Mouse (Mus musculus): ENCODE data around the gene Dnajc1. TPM values are rescaled to one million over a fixed set of nuclear protein-coding genes. Genes with fewer than 3 reads are reported as not detected.

Gene Dnajc1
- polyA plus RNA-seq, 1 experiment from 2014 or later, result 30.5 TPM

DNA sequence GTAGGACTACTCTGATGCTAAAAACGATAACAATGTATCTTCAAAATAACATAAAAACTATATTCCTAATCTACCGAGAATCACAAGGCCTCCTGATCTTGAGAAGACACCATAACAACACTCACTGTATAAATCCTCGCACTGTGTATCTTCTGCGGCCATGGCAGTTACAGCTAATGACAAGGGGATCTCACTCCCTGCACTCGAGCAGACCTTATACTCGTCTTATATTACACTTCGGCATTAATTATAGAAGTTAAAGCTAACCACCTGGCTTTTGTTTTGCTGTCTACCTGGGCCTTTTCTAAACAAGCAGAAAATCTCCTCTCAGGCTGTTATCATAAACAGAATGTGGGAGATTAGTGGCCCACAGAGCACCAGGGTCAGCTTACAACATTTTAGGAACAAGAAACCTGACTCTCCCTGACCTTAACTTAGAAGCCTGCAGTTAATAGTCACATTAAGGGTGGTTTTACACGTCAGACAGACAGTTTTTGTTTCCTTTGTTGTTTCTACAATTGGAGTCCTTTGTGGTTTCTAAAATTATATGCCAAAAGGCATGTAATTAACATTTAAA lies 164.1 kb downstream of the Dnajc1 start:
- H3K27me3 ChIP-seq, result no peaks in the 10 kb centered on the region
- no peak for TF ChIP-seq CTCF (IDR thresholded peaks at IDR 0.05)
- ChIA-PET CTCF (no interaction called here), POLR2A (no interaction called here)
- in situ Hi-C loops (cut with MboI; ENCODE audit: low pct_unique_long_range_greater_than_20kb), result no loop called here
- ATAC-seq (no peak), DNase-seq (ENCODE audit: low read depth, low spot score) (no peak)

DNA sequence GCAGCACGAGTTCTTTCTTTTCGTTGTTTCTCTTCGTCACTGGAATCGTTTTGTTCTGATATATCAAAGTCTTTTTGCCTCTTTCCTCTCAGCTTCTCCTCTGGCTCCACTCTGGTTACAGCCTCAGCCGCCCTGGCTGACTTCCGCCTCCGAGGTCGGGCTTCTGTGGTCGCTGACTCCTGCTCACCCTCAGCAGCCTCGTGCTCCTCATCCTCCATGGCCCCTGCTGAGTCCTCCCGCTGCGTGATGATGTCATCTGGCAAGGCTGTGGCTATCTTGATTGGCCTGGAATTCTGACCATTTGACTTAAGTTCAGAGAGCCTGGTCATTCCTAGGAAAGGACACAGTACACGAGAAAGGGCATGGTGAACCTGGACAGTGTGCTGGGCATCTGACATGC lies 173.1 kb downstream of the Dnajc1 start:
- in situ Hi-C loops (cut with MboI; ENCODE audit: low pct_unique_long_range_greater_than_20kb), result loop anchor here (25.0 kb wide), 1 partner anchor 582 kb away; no protein-coding TSS in a partner anchor
- H3K27me3 ChIP-seq, result no peaks in the 10 kb centered on the region
- ChIA-PET POLR2A (no interaction called here), CTCF (interaction anchor here (3.2 kb wide), 1 partner anchor 14 kb away, joined by 9 read pairs; no protein-coding TSS in a partner anchor)
- DNase-seq (ENCODE audit: low read depth, low spot score), result no peak
- no peak for ATAC-seq
- TF ChIP-seq CTCF (IDR thresholded peaks at IDR 0.05), result no peak

DNA sequence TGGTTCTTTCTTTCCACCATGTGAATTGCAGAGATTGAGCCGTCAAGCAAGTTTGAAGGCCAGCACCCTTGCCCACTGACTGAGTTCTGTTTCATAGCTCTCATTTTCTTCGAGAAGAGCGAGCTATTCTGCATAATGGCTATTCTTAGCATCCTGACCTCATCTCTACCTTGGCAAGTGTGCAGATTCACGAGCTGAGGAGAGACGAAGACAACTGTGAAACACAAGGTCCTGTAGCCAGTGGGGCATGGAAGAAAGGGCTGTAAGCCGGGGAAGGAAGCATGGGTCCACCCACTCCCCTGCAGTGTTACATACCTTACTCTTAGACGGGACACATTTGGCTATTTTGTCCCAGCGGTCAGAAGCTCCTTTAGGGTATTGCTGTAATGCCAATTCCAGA lies 173.5 kb downstream of the Dnajc1 start:
- TF ChIP-seq CTCF (IDR thresholded peaks at IDR 0.05), result no peak
- ATAC-seq (no peak), DNase-seq (ENCODE audit: low read depth, low spot score) (no peak)
- no peaks in the 10 kb centered on the region for H3K27me3 ChIP-seq
- in situ Hi-C loops (cut with MboI; ENCODE audit: low pct_unique_long_range_greater_than_20kb), result loop anchor here (25.0 kb wide), 1 partner anchor 582 kb away; no protein-coding TSS in a partner anchor
- CTCF ChIA-PET, result interaction anchor here (3.2 kb wide), 1 partner anchor 14 kb away, joined by 9 read pairs; no protein-coding TSS in a partner anchor
- POLR2A ChIA-PET, result no interaction called here

DNA sequence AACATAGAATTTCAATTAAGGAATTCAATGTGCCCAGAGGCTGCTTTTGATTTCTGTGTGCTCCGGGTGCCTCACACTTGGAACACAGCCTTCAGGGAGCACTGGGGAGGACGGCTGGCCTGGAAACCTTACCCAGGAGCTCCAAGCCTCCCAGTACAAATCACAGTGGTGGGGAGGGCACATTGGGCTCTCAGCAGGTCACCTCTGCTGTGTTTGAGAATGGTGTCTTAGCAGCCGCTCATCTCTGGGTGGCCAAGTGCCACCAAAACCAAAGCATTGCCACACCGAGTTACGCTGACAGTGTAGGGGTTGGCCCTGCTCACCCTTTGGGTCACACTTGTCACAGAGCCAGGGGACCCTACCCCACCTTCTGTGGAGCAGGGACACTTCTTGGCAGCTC lies 174.1 kb downstream of the Dnajc1 start:
- ATAC-seq, result no peak
- ChIA-PET POLR2A (no interaction called here), CTCF (interaction anchor here (0.8 to 3.2 kb wide), 2 partner anchors 10 to 13 kb away, joined by 3 to 9 read pairs; no protein-coding TSS in a partner anchor)
- TF ChIP-seq CTCF (IDR thresholded peaks at IDR 0.05), result no peak
- in situ Hi-C loops (cut with MboI; ENCODE audit: low pct_unique_long_range_greater_than_20kb), result loop anchor here (25.0 kb wide), 1 partner anchor 581 kb away; no protein-coding TSS in a partner anchor
- no peaks in the 10 kb centered on the region for H3K27me3 ChIP-seq
- DNase-seq (ENCODE audit: low read depth, low spot score), result no peak

DNA sequence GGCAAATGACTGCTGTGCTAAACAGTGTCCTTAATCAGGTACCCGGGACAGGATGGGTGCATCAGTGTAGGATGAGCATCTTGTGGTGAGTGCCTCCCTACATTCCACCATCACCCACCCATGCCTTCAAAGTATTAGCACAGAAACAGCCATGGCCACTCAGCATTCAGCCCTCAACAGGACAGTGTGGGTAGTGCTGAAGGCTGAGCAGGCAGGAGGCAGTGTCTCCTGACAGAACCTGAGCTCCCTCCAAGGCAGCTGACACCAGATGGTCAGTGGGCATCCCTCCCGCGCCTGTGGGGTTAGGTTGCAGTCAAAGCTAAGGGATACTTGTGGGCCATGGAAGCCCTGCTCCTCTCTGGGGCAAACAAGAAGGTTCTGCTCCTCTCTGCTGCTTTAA lies 174.8 kb downstream of the Dnajc1 start:
- ChIA-PET POLR2A (no interaction called here), CTCF (interaction anchor here (0.8 to 3.2 kb wide), 2 partner anchors 9 to 12 kb away, joined by 3 to 9 read pairs; no protein-coding TSS in a partner anchor)
- DNase-seq (ENCODE audit: low read depth, low spot score) (no peak), ATAC-seq (no peak)
- no peak for TF ChIP-seq CTCF (IDR thresholded peaks at IDR 0.05)
- H3K27me3 ChIP-seq, result no peaks in the 10 kb centered on the region
- in situ Hi-C loops (cut with MboI; ENCODE audit: low pct_unique_long_range_greater_than_20kb), result loop anchor here (25.0 kb wide), 1 partner anchor 581 kb away; no protein-coding TSS in a partner anchor

DNA sequence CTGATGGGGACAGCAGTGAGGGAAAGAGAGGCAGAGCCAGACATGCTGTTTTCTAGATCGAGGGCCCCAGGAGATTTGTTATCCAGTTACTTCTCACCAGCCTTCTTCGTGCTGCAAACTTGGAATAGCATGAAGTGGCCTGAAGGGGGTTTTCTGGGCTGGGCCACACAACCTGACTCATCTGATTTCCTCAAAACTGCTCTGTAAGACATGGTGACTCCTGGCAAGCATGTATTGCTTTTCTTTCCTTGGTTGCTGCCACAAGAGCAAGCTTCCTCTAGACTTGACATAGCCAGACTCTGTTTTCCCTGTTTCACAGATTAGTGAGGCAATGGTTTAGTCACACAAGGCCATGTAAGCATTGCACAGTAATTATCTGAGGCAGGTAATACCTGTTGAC lies 178.6 kb downstream of the Dnajc1 start:
- no peaks in the 10 kb centered on the region for H3K27me3 ChIP-seq
- in situ Hi-C loops (cut with MboI; ENCODE audit: low pct_unique_long_range_greater_than_20kb), result loop anchor here (5.0 to 25.0 kb wide), 2 partner anchors 577 to 1947 kb away; no protein-coding TSS in a partner anchor
- DNase-seq (ENCODE audit: low read depth, low spot score), result no peak
- ChIA-PET CTCF (interaction anchor here (0.7 to 3.1 kb wide), 2 partner anchors 10 to 36 kb away, joined by 3 to 11 read pairs; no protein-coding TSS in a partner anchor), POLR2A (no interaction called here)
- peak; percentile 67 for ATAC-seq
- no peak for TF ChIP-seq CTCF (IDR thresholded peaks at IDR 0.05)

DNA sequence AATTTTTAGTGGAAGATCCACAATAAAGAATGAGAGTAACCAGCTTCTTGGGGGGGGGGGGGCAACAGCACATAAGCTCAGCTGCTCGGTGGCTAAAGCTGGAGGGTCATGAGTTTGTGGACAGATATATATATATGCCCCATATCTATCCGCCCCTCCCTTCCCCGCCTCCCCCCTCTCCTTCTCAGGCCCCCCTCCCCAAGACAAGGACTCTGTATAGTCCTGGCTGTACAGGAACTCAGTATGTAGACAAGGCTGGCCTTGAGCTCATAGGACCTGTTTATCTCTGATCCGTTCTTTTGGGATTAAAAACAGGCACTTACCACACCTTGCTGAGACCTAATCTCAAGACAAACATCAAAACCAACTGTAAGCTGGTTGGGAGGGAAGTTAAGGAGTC lies 182.7 kb downstream of the Dnajc1 start:
- in situ Hi-C loops (cut with MboI; ENCODE audit: low pct_unique_long_range_greater_than_20kb), result loop anchor here (5.0 to 25.0 kb wide), 2 partner anchors 573 to 1943 kb away; no protein-coding TSS in a partner anchor
- ChIA-PET CTCF (interaction anchor here (1.8 kb wide), 1 partner anchor 11 kb away, joined by 5 read pairs; no protein-coding TSS in a partner anchor), POLR2A (no interaction called here)
- H3K27me3 ChIP-seq, result no peaks in the 10 kb centered on the region
- no peak for TF ChIP-seq CTCF (IDR thresholded peaks at IDR 0.05)
- no peak for ATAC-seq
- no peak for DNase-seq (ENCODE audit: low read depth, low spot score)

DNA sequence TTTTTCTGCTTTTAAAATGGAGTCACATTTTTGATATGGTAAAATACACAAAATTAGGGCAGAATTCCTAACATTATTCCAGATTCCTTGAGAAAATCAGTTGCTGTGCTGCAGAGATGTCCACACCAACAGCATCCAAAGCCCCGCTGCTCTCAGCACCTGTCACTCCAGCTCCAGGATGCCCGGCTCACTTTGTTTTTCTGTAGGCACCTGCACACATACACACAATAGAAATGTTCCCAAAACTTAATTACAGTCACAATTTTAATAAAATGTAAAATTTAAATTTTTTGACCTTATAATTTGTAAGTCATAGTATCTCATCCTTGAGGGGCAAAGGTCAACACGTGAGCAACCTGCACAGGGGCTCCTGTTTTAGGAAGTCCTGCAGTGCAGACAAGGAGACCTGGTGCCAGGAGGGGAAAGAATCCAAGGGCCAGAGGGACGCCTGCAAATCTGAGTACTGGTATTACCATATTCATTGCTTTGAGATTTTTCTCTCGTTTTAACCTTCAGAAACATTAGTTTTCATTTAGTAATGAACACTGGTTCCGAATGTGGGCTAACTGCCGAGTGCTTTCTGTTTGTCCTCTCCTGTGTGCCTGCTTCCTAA lies 183.3 kb downstream of the Dnajc1 start:
- DNase-seq (ENCODE audit: low read depth, low spot score) (no peak), ATAC-seq (no peak)
- H3K27me3 ChIP-seq, result no peaks in the 10 kb centered on the region
- no peak for TF ChIP-seq CTCF (IDR thresholded peaks at IDR 0.05)
- in situ Hi-C loops (cut with MboI; ENCODE audit: low pct_unique_long_range_greater_than_20kb), result loop anchor here (25.0 kb wide), 1 partner anchor 572 kb away; no protein-coding TSS in a partner anchor
- POLR2A ChIA-PET, result no interaction called here
- CTCF ChIA-PET, result interaction anchor here (0.9 to 1.8 kb wide), 2 partner anchors 9 to 11 kb away, joined by 3 to 5 read pairs; no protein-coding TSS in a partner anchor

DNA sequence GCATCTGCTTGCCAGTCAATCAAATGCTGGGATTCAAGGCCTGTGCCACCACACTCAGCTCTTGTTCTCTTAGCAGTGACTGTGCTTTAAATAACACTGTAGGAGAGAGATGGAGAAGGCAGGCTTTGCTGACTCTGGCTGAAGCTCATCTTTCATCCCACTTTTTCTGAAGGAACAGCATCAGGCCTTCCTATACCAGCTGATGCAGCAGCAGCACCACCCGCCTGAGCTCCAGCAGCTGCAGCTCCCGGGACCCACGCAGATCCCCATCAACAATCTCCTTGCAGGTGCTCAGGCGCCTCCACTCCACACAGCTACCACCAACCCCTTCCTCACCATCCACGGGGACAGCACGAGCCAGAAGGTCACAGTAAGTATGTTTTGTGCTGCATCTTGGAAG lies 184.1 kb downstream of the Dnajc1 start:
- in situ Hi-C loops (cut with MboI; ENCODE audit: low pct_unique_long_range_greater_than_20kb), result loop anchor here (25.0 kb wide), 1 partner anchor 571 kb away; no protein-coding TSS in a partner anchor
- ATAC-seq, result no peak
- ChIA-PET POLR2A (no interaction called here), CTCF (interaction anchor here (0.9 to 1.5 kb wide), 2 partner anchors 10 to 12 kb away, joined by 3 read pairs; no protein-coding TSS in a partner anchor)
- H3K27me3 ChIP-seq, result no peaks in the 10 kb centered on the region
- no peak for DNase-seq (ENCODE audit: low read depth, low spot score)
- TF ChIP-seq CTCF (IDR thresholded peaks at IDR 0.05), result no peak

DNA sequence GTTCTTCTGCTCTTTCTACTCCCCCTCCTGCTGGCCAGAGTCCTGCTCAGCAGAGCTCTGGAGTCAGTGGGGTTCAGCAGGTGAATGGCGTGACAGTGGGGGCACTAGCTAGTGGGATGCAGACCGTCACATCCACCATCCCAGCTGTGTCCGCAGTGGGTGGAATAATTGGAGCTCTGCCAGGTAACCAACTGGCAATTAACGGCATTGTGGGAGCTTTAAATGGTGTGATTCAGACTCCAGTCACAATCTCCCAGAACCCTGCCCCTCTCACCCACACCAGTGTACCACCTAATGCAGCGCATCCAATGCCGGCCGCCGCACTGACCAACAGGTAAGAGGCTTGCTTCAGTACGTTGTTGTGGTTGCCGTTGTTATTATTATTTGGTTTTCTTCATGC lies 185.8 kb downstream of the Dnajc1 start:
- POLR2A ChIA-PET, result no interaction called here
- TF ChIP-seq CTCF (IDR thresholded peaks at IDR 0.05), result no peak
- no peaks in the 10 kb centered on the region for H3K27me3 ChIP-seq
- ATAC-seq (no peak), DNase-seq (ENCODE audit: low read depth, low spot score) (no peak)
- CTCF ChIA-PET, result interaction anchor here (0.8 to 2.4 kb wide), 2 partner anchors 9 to 12 kb away, joined by 5 to 9 read pairs; no protein-coding TSS in a partner anchor
- in situ Hi-C loops (cut with MboI; ENCODE audit: low pct_unique_long_range_greater_than_20kb), result loop anchor here (25.0 kb wide), 1 partner anchor 570 kb away; no protein-coding TSS in a partner anchor

Measured in Patski (cell line).